Mouse (Mus musculus) midbrain, embryonic 14.5 days (tissue): ENCODE measurements around the gene Fkbp8. TPM values are rescaled to one million over a fixed set of nuclear protein-coding genes. Genes with fewer than 3 reads are reported as not detected.

Experiments
- ATAC-seq: fragments of 200-750 bp; cut with Nextera tagmentation; 2 replicates; pipeline ENCODE4 v1.8.0; 2017; ENCODE audit warnings: moderate number of reproducible peaks, moderate library complexity; ENCODE audit not compliant: low FRiP score, low TSS enrichment
- DNase-seq: peaks from one replicate; pipeline ENCODE4 v3.0.0-alpha.2; 2015
- H3K27ac ChIP-seq: fragments of 300-500 bp; sonication (generic); replicated peaks from 2 replicates; pipeline ENCODE4 v1.5.1; 2014; ENCODE audit warnings: mild to moderate bottlenecking, low read depth, low read length, moderate library complexity
- H3K27me3 ChIP-seq: fragments of 300-500 bp; sonication (generic); 2 replicates; pipeline ENCODE4 v1.6.1; 2014; ENCODE audit warnings: low read length, control low read depth, mixed read lengths; ENCODE audit not compliant: control insufficient read depth, insufficient read depth
- H3K36me3 ChIP-seq: fragments of 300-500 bp; sonication (generic); 2 replicates; pipeline ENCODE4 v1.6.1; 2014; ENCODE audit warnings: low read length, control low read depth; ENCODE audit not compliant: control insufficient read depth, insufficient read depth
- H3K4me1 ChIP-seq: fragments of 300-500 bp; sonication (generic); 2 replicates; pipeline ENCODE4 v1.6.1; 2014; ENCODE audit warnings: mild to moderate bottlenecking, antibody characterized with exemption, low read length, control low read depth; ENCODE audit not compliant: control insufficient read depth, insufficient read depth
- H3K4me2 ChIP-seq: fragments of 300-500 bp; sonication (generic); 2 replicates; pipeline ENCODE4 v1.6.1; 2014; ENCODE audit warnings: mild to moderate bottlenecking, low read length, moderate library complexity
- H3K4me3 ChIP-seq: fragments of 300-500 bp; sonication (generic); replicated peaks from 2 replicates; pipeline ENCODE4 v1.5.1; 2014; ENCODE audit warnings: low read depth, low read length
- H3K9ac ChIP-seq: fragments of 300-500 bp; sonication (generic); replicated peaks from 2 replicates; pipeline ENCODE4 v1.6.1; 2014; ENCODE audit warnings: mild to moderate bottlenecking, low read length, moderate library complexity
- H3K9me3 ChIP-seq: fragments of 300-500 bp; sonication (generic); 2 replicates; pipeline ENCODE4 v1.6.1; 2016; ENCODE audit warnings: low read length, control low read depth, mixed read lengths; ENCODE audit not compliant: control insufficient read depth
- WGBS: fragments of 180-500 bp; shearing (Covaris S2); extraction: QIAGEN DNeasy Blood & Tissue Kit; methylation state at CpG from one replicate; pipeline ENCODE4 v1.1.7; 2014; 5-methylcytosine and 5-hydroxymethylcytosine counted together
- polyA plus RNA-seq: library from polyadenylated mRNA; unstranded; fragments of >200 nt; fragmentation: Nextera tagmentation; extraction: Ambion mirVana; gene quantifications from 2 replicates; pipeline ENCODE4 v1.2.1, GENCODE M21; 2014

The Fkbp8 gene
- polyA plus RNA-seq, 1 experiment from 2014 or later: 328 TPM

- H3K4me1 ChIP-seq: peaks cover 12% of the 10 kb centered on the region
- H3K9ac ChIP-seq: peak overlapping the region; percentile 77
- ATAC-seq: no peak
- H3K36me3 ChIP-seq: peaks cover 17% of the 10 kb centered on the region
- H3K27me3 ChIP-seq: no peaks in the 10 kb centered on the region
- no peak for DNase-seq
- H3K4me3 ChIP-seq: peak overlapping the region; percentile 87
- 57% methylated on average over 7 of the region's 7 CpGs for WGBS
- no peaks in the 10 kb centered on the region for H3K9me3 ChIP-seq
- no peak overlapping the region for H3K27ac ChIP-seq
- peak overlapping the region; percentile 79 for H3K4me2 ChIP-seq
Observed at GRCm38 (mm10) chr8:70540507-70541071, 13.1 kb downstream of the Fkbp8 start.

GRCm38 (mm10) chr8:70541081-70541480 lies 13.6 kb downstream of the Fkbp8 start:
- WGBS: 90% methylated on average over 5 of the region's 5 CpGs
- Histone ChIP-seq H3K9ac (no peak overlapping the region), H3K4me3 (no peak overlapping the region), H3K27ac (no peak overlapping the region), H3K27me3 (no peaks in the 10 kb centered on the region), H3K9me3 (no peaks in the 10 kb centered on the region), H3K4me1 (peaks cover 12% of the 10 kb centered on the region), H3K36me3 (peaks cover 12% of the 10 kb centered on the region), H3K4me2 (peak overlapping the region; percentile 79)
- ATAC-seq (no peak), DNase-seq (no peak)

- no peaks in the 10 kb centered on the region for H3K27me3 ChIP-seq
- no peak overlapping the region for H3K9ac ChIP-seq
- peaks cover 12% of the 10 kb centered on the region for H3K4me1 ChIP-seq
- no peaks in the 10 kb centered on the region; the same call in 1 of the 2 replicates for H3K36me3 ChIP-seq
- H3K4me3 ChIP-seq: no peak overlapping the region
- no peaks in the 10 kb centered on the region for H3K9me3 ChIP-seq
- H3K4me2 ChIP-seq: no peak overlapping the region
- no peak overlapping the region for H3K27ac ChIP-seq
- ATAC-seq: no peak
- 67% methylated on average over 6 of the region's 6 CpGs for WGBS
- no peak for DNase-seq
Observed at GRCm38 (mm10) chr8:70544200-70544687, 16.7 kb downstream of the Fkbp8 start.

- Histone ChIP-seq H3K4me1 (no peaks in the 10 kb centered on the region), H3K27me3 (no peaks in the 10 kb centered on the region), H3K36me3 (no peaks in the 10 kb centered on the region; the same call in 1 of the 2 replicates), H3K4me3 (no peak overlapping the region), H3K27ac (no peak overlapping the region), H3K9me3 (no peaks in the 10 kb centered on the region), H3K9ac (no peak overlapping the region), H3K4me2 (no peak overlapping the region)
- DNase-seq (no peak), ATAC-seq (no peak)
- 90% methylated on average over 4 of the region's 4 CpGs for WGBS
Observed at GRCm38 (mm10) chr8:70546412-70546811, 18.9 kb downstream of the Fkbp8 start.

GRCm38 (mm10) chr8:70547762-70548161 lies 20.2 kb downstream of the Fkbp8 start:
- 92% methylated on average over 6 of the region's 6 CpGs for WGBS
- 0 out of 2 replicates have a peak, but pooled peaks cover 1% of the 10 kb centered on the region for H3K4me1 ChIP-seq
- no peak overlapping the region for H3K9ac ChIP-seq
- H3K9me3 ChIP-seq: no peaks in the 10 kb centered on the region
- ATAC-seq (no peak), DNase-seq (no peak)
- no peak overlapping the region for H3K4me2 ChIP-seq
- no peak overlapping the region for H3K4me3 ChIP-seq
- no peaks in the 10 kb centered on the region for H3K27me3 ChIP-seq
- H3K36me3 ChIP-seq: no peaks in the 10 kb centered on the region; the same call in 1 of the 2 replicates
- no peak overlapping the region for H3K27ac ChIP-seq

GRCm38 (mm10) chr8:70549412-70550184 lies 22.1 kb downstream of the Fkbp8 start:
- Histone ChIP-seq H3K4me3 (no peak overlapping the region), H3K27ac (no peak overlapping the region), H3K27me3 (no peaks in the 10 kb centered on the region), H3K4me1 (0 out of 2 replicates have a peak, but pooled peaks cover 2% of the 10 kb centered on the region), H3K36me3 (no peaks in the 10 kb centered on the region; the same call in 1 of the 2 replicates), H3K4me2 (no peak overlapping the region), H3K9ac (no peak overlapping the region), H3K9me3 (no peaks in the 10 kb centered on the region)
- DNase-seq (no peak), ATAC-seq (no peak)
- 95% methylated on average over 10 of the region's 10 CpGs for WGBS

- H3K9me3 ChIP-seq: no peaks in the 10 kb centered on the region
- no peak overlapping the region for H3K9ac ChIP-seq
- 0 out of 2 replicates have a peak, but pooled peaks cover 2% of the 10 kb centered on the region for H3K4me1 ChIP-seq
- no peak overlapping the region for H3K27ac ChIP-seq
- no peaks in the 10 kb centered on the region for H3K36me3 ChIP-seq
- H3K4me2 ChIP-seq: no peak overlapping the region
- no peak overlapping the region for H3K4me3 ChIP-seq
- no peaks in the 10 kb centered on the region for H3K27me3 ChIP-seq
- no peak for DNase-seq
- ATAC-seq: no peak
- WGBS: 83% methylated on average over 3 of the region's 3 CpGs
Observed at GRCm38 (mm10) chr8:70551558-70552161, 24.1 kb downstream of the Fkbp8 start.

- Histone ChIP-seq H3K9me3 (no peaks in the 10 kb centered on the region), H3K36me3 (peaks cover 4% of the 10 kb centered on the region; the same call in 1 of the 2 replicates), H3K27ac (no peak overlapping the region), H3K4me2 (no peak overlapping the region), H3K9ac (no peak overlapping the region), H3K4me3 (no peak overlapping the region), H3K4me1 (0 out of 2 replicates have a peak, but pooled peaks cover 2% of the 10 kb centered on the region), H3K27me3 (no peaks in the 10 kb centered on the region)
- 65% methylated on average over 1 of the region's 1 CpGs for WGBS
- DNase-seq (no peak), ATAC-seq (no peak)
Observed at GRCm38 (mm10) chr8:70552836-70553235, 25.3 kb downstream of the Fkbp8 start.
